Mouse (Mus musculus) lung, adult 2 months (tissue): ENCODE measurements around the gene Nrn1.

Source experiments
- CTCF ChIP-seq: fragments of 200-500 bp; IDR thresholded peaks from 2 replicates; pipeline ENCODE4 v1.5.1; 2011; ENCODE audit warnings: mild to moderate bottlenecking, low read length, control low read depth; ENCODE audit not compliant: insufficient read depth
- POLR2A ChIP-seq: fragments of 200-500 bp; IDR thresholded peaks from 2 replicates; pipeline ENCODE4 v1.6.1; 2011; ENCODE audit warnings: low read depth, mild to moderate bottlenecking, control low read depth, low read length, borderline replicate concordance; ENCODE audit errors: extremely low read depth

DNA sequence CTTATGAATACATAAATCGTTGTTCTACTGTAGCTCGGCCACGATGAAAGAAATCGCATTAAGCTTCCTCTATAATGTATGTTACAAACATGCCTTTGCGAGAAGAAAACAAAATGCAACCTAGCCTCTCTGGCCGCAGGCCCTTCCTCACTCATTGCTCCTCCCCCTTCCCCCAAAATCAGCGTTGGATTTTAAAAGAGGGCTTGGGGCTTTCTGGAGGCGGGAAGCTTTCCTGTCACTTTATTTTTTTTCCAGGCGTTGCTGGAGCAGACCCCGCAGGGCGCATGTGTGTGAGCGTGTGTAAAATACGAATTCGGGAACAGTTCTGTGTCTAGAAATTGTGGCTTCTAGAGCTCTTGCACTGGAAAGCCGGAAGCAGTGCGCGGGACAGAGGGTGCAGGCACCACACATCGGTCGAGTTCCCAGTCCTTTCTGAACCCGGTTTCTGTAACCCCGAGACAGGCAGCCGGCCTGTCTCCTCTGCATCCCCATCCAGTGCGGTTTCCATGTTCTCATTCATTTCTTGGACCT is 2.9 kb downstream of the Nrn1 start:
- TF ChIP-seq POLR2A (no peak), CTCF (no peak)
